Mouse (Mus musculus) gastrocnemius, adult 8-10 months (tissue): ENCODE measurements at regions not wholly inside any gene's neighbourhood (a gene's known extent, or its start where the extent isn't known, plus 50 kb on each side); places are given as distances from the start of the nearest gene placed in this dataset.

ENCODE experiments used
- DNase-seq, 2 experiments: peaks; one replicate each; pipeline ENCODE4 v3.0.0; 2022; ENCODE audit warnings: low spot score in 2 of 2

- DNase-seq, result no peak
Observed at GRCm38 (mm10) chr6:135520868-135521267, 158.5 kb downstream of the Emp1 start.

- DNase-seq, result no peak
Observed at GRCm38 (mm10) chr6:135524886-135525285, 162.5 kb downstream of the Emp1 start.

- no peak for DNase-seq
Observed at GRCm38 (mm10) chr6:135525841-135526327, 163.5 kb downstream of the Emp1 start.

- DNase-seq, result no peak
Observed at GRCm38 (mm10) chr6:135526460-135527160, 164.3 kb downstream of the Emp1 start.

GRCm38 (mm10) chr6:135527879-135528278, 165.5 kb downstream of the Emp1 start:
- no peak for DNase-seq

GRCm38 (mm10) chr6:135539791-135540646, 177.7 kb downstream of the Emp1 start:
- no peak for DNase-seq

- no peak for DNase-seq
Observed at GRCm38 (mm10) chr6:135541566-135541965, 179.2 kb downstream of the Emp1 start.

GRCm38 (mm10) chr6:135542356-135542755, 180.0 kb downstream of the Emp1 start:
- DNase-seq, result no peak

- DNase-seq, result no peak
Observed at GRCm38 (mm10) chr6:135543390-135543789, 181.0 kb downstream of the Emp1 start.

GRCm38 (mm10) chr6:135543863-135544262, 181.5 kb downstream of the Emp1 start:
- DNase-seq, result no peak

- DNase-seq, result no peak
Observed at GRCm38 (mm10) chr6:135550368-135550950, 188.1 kb downstream of the Emp1 start.

- DNase-seq, result no peak
Observed at GRCm38 (mm10) chr6:135552396-135552795, 190.1 kb downstream of the Emp1 start.

- peak; percentile 87 to 94 for DNase-seq
Observed at GRCm38 (mm10) chr6:135559501-135559907, 197.2 kb downstream of the Emp1 start.

GRCm38 (mm10) chr6:135562267-135562666, 199.9 kb downstream of the Emp1 start:
- no peak for DNase-seq

- DNase-seq, result no peak
Observed at GRCm38 (mm10) chr6:135563766-135564165, 201.4 kb downstream of the Emp1 start.

- DNase-seq, result no peak
Observed at GRCm38 (mm10) chr6:135569086-135569485, 206.7 kb downstream of the Emp1 start.

- no peak for DNase-seq
Observed at GRCm38 (mm10) chr6:135575294-135575693, 212.9 kb downstream of the Emp1 start.

GRCm38 (mm10) chr6:135578728-135579127, 216.4 kb downstream of the Emp1 start:
- no peak for DNase-seq

GRCm38 (mm10) chr6:135582567-135582966, 220.2 kb downstream of the Emp1 start:
- no peak for DNase-seq

GRCm38 (mm10) chr6:135584782-135585181, 222.4 kb downstream of the Emp1 start:
- no peak for DNase-seq

GRCm38 (mm10) chr6:135590084-135590483, 227.7 kb downstream of the Emp1 start:
- DNase-seq, result no peak

GRCm38 (mm10) chr6:135591085-135591484, 228.7 kb downstream of the Emp1 start:
- no peak for DNase-seq
